Mouse (Mus musculus) cerebellum, adult 9-10 months (tissue): ENCODE data around the gene Ifitm1.
A peak's percentile ranks its signal among the peaks of the same experiment; 100 is the strongest.

Source experiments
- DNase-seq: peaks from one replicate; pipeline ENCODE4 v3.0.0; 2022

Ifitm1 gene

DNA sequence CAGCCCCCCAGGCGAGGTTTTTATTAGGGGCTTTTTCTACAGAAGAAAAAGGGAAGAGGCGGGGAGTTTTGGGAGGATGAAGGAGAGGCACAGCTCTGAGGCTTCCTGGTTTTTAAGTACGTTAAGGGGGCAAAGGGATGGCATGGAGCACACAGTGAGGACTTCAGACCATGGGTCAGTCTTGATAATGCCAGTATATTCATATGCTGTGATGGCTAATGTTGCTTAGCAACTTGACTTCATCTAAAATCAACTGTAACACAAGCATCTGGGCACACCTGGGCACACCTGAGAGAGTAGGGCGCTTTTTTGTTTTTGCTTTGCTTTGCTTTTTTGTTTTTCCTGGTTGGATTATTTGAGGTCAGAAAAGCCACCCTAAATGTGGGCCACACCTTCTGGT lies at the start of gene Ifitm1:
TSS of gene Ifitm1 (plus strand) at position 301 of the 400 bp plus-strand sequence.
- DNase-seq = no peak

DNA sequence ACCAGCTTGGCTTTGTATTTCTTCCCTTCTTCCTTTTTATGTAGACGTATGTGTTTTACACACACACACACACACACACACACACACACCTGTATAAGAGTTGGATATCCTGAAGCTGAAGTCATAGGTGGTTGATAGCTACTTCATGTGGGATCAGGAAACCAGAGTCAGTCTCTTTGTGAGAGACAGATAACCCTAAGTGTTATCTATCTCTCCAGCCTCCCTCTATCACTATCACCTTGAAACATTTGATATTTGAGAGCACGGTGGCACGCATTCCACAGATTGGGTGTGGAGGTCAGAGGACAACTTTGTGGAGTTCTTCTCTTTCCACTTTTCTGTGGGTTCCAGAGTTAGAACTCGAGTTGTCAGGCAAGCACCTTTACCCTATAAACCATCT lies 47.1 kb upstream of the Ifitm1 start:
- no peak for DNase-seq

DNA sequence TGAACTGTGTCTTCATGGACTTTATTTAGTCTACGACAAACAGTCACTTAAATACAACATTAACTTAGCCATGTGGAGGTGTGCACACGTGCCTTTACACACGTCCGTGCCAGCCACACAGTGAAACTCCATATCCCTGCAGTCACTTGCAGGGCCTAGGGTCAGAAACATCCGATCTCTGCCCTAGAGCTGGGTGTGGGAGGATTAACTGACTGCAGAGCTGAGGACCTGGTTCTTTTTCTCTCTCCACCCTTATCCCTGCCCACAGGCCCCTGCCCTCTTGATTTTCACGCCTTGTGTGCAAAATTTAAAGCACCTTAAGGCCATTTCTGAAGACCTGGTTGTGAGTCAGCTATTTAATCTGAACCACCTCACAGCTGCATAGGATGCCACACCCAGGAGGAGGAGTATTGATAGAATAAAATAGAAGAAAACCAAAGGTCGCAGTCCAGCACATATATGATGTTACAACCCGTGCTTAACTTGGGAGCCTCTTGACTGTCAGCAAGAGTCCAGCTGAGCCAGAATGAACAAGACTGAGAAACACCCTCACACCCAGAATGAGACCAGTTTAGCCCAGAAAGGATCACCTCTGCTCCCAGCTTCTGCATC lies 46.5 kb upstream of the Ifitm1 start, which contains the start of gene Nlrp6:
TSS of gene Nlrp6 (plus strand) at position 485 of the 612 bp plus-strand sequence.
- DNase-seq = no peak

DNA sequence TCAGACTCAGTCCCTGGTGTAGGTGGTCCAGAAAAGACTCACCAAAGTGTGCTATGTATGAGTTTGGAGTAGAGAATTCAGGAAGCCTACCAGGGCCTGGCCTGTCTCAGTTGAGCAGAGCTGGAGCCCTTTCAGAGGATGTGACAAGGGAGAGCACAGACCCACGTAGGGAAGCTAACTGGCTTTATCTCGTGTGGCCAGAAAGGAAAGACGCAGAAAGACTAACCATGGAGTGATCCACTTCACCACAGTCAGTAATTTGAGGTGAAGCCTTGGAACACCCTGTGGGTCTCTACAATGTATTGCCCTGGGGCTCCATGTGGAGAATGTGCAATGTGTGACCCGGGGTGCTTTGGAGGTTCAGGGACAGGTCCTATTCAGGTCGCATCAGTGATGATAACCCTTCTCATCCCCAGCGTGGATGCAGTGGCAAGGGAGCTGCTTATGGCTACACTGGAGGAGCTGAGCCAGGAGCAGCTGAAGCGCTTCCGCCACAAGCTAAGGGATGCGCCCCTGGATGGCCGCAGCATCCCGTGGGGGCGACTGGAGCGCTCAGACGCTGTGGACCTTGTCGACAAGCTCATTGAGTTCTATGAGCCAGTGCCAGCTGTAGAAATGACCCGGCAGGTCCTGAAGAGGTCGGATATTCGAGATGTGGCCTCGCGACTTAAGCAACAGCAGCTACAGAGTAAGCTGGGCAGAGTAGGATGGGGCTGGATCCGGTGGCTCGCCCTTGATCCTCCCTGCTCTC lies 45.6 kb upstream of the Ifitm1 start:
- no peak for DNase-seq

GRCm38 (mm10) chr7:140922398-140923069 lies 44.5 kb upstream of the Ifitm1 start:
- DNase-seq = peak; percentile 81

- DNase-seq = no peak
These were observed 43.8 kb upstream of the Ifitm1 start for GRCm38 (mm10) chr7:140923070-140923775.

DNA sequence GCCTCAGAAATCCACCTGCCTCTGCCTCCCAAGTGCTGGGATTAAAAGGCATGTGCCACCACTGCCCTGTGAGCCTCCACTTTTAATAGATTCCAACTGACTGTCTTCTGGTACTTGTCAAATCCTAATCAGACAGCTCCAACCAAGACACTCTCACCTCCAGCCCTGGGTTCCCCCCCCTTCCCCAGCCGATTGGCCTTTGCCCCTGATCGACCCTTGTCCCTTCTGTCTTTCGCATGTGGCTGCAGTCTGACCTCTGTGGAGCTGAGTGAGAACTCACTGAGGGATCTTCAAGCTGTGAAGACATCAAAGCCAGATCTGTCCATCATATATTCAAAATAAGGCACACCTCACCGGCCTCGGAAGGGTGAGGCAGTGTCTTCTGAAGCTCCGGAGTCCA lies 39.8 kb upstream of the Ifitm1 start:
- DNase-seq = no peak

GRCm38 (mm10) chr7:140938436-140938835 lies 28.6 kb upstream of the Ifitm1 start:
- DNase-seq = no peak

DNA sequence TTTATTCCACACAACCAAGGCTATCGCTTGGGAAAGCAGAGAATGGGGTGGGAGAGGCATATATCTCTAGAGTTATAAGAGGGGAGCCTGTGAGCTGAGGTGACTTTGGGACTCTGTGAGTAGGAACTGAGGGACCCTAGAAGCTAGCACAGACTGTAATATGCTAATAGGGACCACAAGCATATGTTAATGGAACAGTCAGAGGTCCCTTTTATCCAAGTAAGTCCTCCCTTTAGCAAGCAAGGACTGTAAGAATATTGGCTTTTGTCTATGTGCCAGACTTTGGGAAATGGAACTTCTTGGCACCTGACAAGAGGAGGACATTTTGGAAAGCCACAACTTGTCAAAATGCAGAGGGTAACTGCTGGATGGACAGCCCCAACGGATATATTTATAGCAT lies 28.1 kb upstream of the Ifitm1 start:
- DNase-seq = no peak

DNA sequence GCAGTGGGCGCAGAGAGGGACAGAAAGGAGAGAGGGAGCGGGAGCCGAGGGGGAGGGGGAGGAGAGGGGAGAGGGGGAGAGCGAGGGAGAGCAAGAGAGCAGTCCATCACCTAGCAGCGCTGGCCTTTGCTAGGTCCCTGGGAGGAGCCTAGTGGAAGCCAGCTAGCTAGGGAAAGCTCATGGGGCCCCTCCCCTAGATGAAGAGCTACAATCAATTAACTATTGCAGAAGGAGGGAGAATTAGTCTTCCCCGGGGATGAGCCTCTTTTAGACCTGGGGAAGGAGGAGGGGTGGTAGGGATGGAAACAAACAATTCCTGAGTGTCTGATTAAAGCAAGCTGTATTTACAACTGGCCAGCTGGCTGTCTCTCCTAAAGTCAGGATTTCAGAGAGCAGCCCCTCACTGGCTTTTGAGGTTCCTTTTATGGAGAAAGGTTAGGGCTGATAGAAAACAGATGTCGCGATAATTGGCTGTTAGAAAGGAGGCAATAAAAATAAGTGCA lies 27.3 kb upstream of the Ifitm1 start:
- DNase-seq = no peak

- DNase-seq = peak; percentile 41
These were observed 25.6 kb upstream of the Ifitm1 start, which contains the start of gene Pgghg for GRCm38 (mm10) chr7:140941222-140942051. Pgghg (plus strand) TSS chr7:140941391.

DNA sequence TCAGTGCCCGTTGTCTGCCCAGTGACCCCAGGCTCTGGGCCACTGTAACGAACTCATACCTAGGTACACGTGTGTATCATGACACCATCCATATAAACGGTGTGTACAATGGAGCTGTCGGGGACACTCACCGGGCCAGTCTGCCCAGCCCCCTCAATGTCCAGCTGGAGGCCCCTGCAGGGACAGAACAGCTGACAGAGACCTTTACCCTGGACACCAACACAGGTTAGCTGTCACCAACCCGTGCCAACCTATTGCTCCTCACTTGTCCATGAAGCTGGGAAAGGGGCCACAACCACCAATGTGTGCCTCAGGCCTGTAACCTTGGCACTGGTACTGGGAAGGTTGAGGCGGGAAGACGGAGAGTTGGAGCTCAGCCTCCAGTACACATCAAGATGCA lies 24.7 kb upstream of the Ifitm1 start:
- DNase-seq = no peak

DNA sequence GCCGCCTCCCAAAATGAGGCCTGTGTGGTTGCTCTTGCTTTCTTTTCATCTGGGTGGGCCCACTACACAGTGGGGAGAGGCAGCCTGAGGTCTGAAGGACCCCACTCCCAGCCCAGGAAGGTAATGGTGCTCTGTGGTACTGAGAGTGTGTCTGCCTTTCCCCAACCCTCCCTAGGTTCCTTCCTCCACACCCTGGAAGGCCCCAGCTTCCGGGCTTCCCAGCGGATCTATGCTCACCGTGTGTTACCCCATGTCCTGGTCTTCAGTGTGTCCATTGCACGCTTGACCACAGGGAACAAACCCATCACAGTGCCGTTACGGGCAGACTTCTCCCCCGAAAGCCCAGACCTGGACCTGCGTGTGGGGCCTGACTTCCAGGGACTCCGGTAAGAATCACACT lies 24.2 kb upstream of the Ifitm1 start:
- no peak for DNase-seq

- DNase-seq = no peak
These were observed 23.7 kb upstream of the Ifitm1 start for GRCm38 (mm10) chr7:140943356-140943755.

DNA sequence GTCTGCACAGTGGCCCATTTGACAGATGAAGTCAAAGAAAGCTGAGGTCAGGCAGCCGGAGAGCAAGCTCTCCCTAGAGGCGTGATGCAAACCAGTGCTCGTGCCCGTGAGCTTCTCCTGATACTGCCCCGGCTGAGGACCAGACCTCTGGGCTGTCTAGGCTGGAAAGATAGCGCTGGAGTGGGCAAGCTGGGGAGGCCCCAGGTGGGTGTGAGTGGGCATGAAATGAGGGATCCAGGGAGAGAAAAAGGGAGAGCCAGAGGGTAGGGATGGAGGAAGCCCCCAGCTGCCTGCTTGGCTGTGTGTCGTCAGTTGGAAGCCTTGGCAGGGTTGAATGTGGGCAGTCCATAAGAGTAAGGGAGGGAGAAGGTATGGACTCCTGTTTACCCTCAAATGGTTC lies 22.8 kb upstream of the Ifitm1 start:
- DNase-seq = no peak

- no peak for DNase-seq
These were observed 21.8 kb upstream of the Ifitm1 start for GRCm38 (mm10) chr7:140945247-140945646.

DNA sequence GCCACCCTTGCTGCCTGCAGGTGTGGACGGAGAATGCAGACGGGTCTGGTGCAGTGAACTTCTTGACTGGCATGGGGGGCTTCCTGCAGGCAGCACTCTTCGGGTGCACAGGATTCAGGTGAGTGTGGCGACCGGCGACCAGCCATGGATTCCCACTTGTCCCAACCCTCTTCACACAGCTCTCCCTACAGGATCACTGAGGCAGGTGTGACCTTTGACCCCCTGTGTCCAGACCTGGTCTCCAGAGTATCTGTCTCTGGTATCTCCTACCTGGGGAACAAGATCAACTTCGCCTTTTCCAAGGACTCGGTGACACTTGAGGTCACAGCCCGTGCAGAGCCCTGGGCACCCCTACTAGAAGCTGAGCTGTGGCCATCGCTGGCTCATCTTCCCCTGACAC lies 20.7 kb upstream of the Ifitm1 start:
- no peak for DNase-seq

- no peak for DNase-seq
These were observed 20.0 kb upstream of the Ifitm1 start for GRCm38 (mm10) chr7:140946980-140947379.

DNA sequence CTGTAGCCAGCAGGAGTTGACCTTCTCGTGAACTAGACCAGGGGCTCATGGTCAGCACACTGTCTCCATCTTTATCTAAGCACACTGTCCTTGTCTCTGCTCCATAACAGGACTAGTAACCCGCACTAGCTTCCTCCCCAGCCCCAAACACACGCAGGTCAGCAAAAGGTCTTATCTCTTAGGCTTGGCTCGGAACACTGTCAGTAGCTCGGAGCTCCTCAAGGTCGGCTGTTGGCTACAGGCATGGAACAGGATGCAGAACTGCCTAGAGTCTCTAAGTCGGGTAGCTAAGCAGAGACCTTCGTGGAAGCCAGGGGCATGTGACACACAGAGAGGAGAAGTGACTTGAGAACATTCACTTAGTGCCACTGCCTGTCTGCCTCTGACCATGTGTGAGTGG lies 18.9 kb upstream of the Ifitm1 start:
- DNase-seq = no peak

GRCm38 (mm10) chr7:140949255-140949654 lies 17.8 kb upstream of the Ifitm1 start:
- DNase-seq = no peak

DNA sequence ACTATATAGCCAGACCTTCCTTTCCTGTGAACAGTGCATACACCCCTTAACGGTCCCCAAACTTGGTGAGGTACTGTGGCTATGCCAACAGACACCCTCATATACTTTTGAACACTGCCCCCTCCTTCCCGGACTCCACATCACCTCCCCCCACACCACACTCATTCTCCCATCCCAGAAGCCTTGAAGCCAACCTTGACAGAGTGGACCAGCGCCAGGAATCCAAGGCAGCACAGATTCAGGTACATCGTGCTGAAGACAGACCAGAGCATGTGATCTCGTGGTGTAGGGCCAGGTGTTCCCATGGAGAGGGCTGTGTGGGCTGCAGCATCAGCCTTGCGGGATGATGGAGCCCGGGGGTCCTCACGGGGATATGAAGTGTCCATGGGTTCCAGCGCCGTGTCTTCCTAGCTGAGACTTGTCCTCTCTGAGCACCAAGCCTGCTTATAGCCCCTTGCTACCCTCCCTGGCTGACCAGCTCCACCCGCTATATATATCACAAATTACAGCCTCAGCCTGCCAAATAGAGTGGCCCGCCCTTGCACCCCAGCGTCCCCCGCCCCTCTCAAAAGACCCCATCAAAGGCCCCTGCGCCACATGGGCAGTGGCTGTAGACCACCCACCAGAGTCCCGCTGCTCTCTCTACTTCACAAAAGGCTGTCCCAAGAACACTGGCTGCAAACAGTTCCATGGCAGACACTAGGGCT lies 17.0 kb upstream of the Ifitm1 start, which contains the start of gene Ifitm5:
TSS of gene Ifitm5 (minus strand) at position 468 of the 707 bp plus-strand sequence.
- no peak for DNase-seq
